In genomic region chr4:126261266-126261665, GRCm38 (mm10) we compare ENCODE assay signal across 8 mouse cellular contexts. TPM values are rescaled to one million over a fixed set of nuclear protein-coding genes. Genes with fewer than 3 reads are reported as not detected.
DNase-seq lines count a peak whose midpoint lies in the region; ATAC-seq and TF ChIP-seq lines count a peak whose summit lies in the region.

No protein-coding gene starts in this region.

- no peaks in the 10 kb centered on the region for H3K36me3 ChIP-seq in forebrain, embryonic 10.5 days (replicated peaks)
- no peaks in the 10 kb centered on the region for H3K36me3 ChIP-seq in forebrain, embryonic 13.5 days (ENCODE audit: poor library complexity, severe bottlenecking)
- H3K36me3 ChIP-seq in midbrain, embryonic 10.5 days: no peaks in the 10 kb centered on the region
- no peaks in the 10 kb centered on the region for H3K36me3 ChIP-seq in midbrain, embryonic 13.5 days
- H3K36me3 ChIP-seq in intestine, embryonic 16.5 days (ENCODE audit: control insufficient read depth, insufficient read depth, low read length): no peaks in the 10 kb centered on the region
- H3K36me3 ChIP-seq in small intestine, adult 2 months (ENCODE audit: control insufficient read depth, insufficient read depth, low read length): no peaks in the 10 kb centered on the region

- no peak for DNase-seq in forebrain, embryonic 10.5 days (ENCODE audit: extremely low spot score, low spot score)
- DNase-seq in midbrain, embryonic 10.5 days (ENCODE audit: low spot score): no peak
- no peak for DNase-seq in frontal cortex, postnatal 14 days (ENCODE audit: low spot score in 2 of 2)
- no peak for DNase-seq in thymus, postnatal 4 days

- no peak for ATAC-seq in forebrain, embryonic 13.5 days
- no peak for ATAC-seq in midbrain, embryonic 13.5 days
- ATAC-seq in intestine, embryonic 16.5 days: no peak

- H3K9me3 ChIP-seq in forebrain, embryonic 10.5 days: no peaks in the 10 kb centered on the region
- H3K9me3 ChIP-seq in forebrain, embryonic 13.5 days (replicated peaks): no peaks in the 10 kb centered on the region
- no peaks in the 10 kb centered on the region for H3K9me3 ChIP-seq in midbrain, embryonic 10.5 days (replicated peaks)
- H3K9me3 ChIP-seq in midbrain, embryonic 13.5 days: no peaks in the 10 kb centered on the region
- no peaks in the 10 kb centered on the region for H3K9me3 ChIP-seq in intestine, embryonic 16.5 days (ENCODE audit: control insufficient read depth, low read length)

- H3K4me1 ChIP-seq in forebrain, embryonic 10.5 days: peaks cover 64% of the 10 kb centered on the region
- peaks cover 45% of the 10 kb centered on the region for H3K4me1 ChIP-seq in forebrain, embryonic 13.5 days
- H3K4me1 ChIP-seq in midbrain, embryonic 10.5 days: peaks cover 61% of the 10 kb centered on the region
- H3K4me1 ChIP-seq in midbrain, embryonic 13.5 days (replicated peaks): peaks cover 54% of the 10 kb centered on the region
- peaks cover 46% of the 10 kb centered on the region for H3K4me1 ChIP-seq in intestine, embryonic 16.5 days (ENCODE audit: control insufficient read depth, insufficient read depth, low read length)
- peaks cover 15% of the 10 kb centered on the region for H3K4me1 ChIP-seq in small intestine, adult 2 months (ENCODE audit: control insufficient read depth, insufficient read depth, insufficient read length, low read length)

- no peak overlapping the region for H3K9ac ChIP-seq in forebrain, embryonic 13.5 days
- no peak overlapping the region for H3K9ac ChIP-seq in midbrain, embryonic 13.5 days (replicated peaks)
- H3K9ac ChIP-seq in intestine, embryonic 16.5 days (ENCODE audit: low read depth, low read length): peak overlapping the region; percentile 43; the same call in 1 of the 2 replicates

- H3K27me3 ChIP-seq in forebrain, embryonic 10.5 days (ENCODE audit: poor library complexity, severe bottlenecking): peaks cover 5% of the 10 kb centered on the region; the same call in 1 of the 2 replicates
- H3K27me3 ChIP-seq in forebrain, embryonic 13.5 days: peaks cover 3% of the 10 kb centered on the region; the same call in 1 of the 2 replicates
- H3K27me3 ChIP-seq in midbrain, embryonic 10.5 days (ENCODE audit: low read depth, poor library complexity, severe bottlenecking): no peaks in the 10 kb centered on the region
- no peaks in the 10 kb centered on the region for H3K27me3 ChIP-seq in midbrain, embryonic 13.5 days
- H3K27me3 ChIP-seq in intestine, embryonic 16.5 days (replicated peaks; ENCODE audit: control insufficient read depth, insufficient read depth, low read length): no peaks in the 10 kb centered on the region
- H3K27me3 ChIP-seq in small intestine, adult 2 months (ENCODE audit: control insufficient read depth, insufficient read depth, low read length): no peaks in the 10 kb centered on the region

- WGBS in forebrain, embryonic 10.5 days: 74% methylated on average over 6 of the region's 6 CpGs
- WGBS in forebrain, embryonic 13.5 days: 81% methylated on average over 6 of the region's 6 CpGs
- WGBS in midbrain, embryonic 10.5 days: 77% methylated on average over 6 of the region's 6 CpGs
- WGBS in midbrain, embryonic 13.5 days: 77% methylated on average over 6 of the region's 6 CpGs
- WGBS in intestine, embryonic 16.5 days: 77% methylated on average over 6 of the region's 6 CpGs
- 55% methylated on average over 6 of the region's 6 CpGs for WGBS in small intestine, adult 2 months

- TF ChIP-seq POLR2A in small intestine, adult 2 months (IDR thresholded peaks at IDR 0.05; ENCODE audit: low read depth, low read length): no peak

- peak overlapping the region; percentile 43; the same call in 1 of the 2 replicates for H3K4me3 ChIP-seq in forebrain, embryonic 10.5 days
- H3K4me3 ChIP-seq in forebrain, embryonic 13.5 days: no peak overlapping the region
- H3K4me3 ChIP-seq in midbrain, embryonic 10.5 days: no peak overlapping the region
- H3K4me3 ChIP-seq in midbrain, embryonic 13.5 days (replicated peaks): no peak overlapping the region
- no peak overlapping the region for H3K4me3 ChIP-seq in intestine, embryonic 16.5 days (ENCODE audit: low read length)
- no peak overlapping the region for H3K4me3 ChIP-seq in small intestine, adult 2 months (ENCODE audit: low read depth, low read length)

- H3K4me2 ChIP-seq in forebrain, embryonic 13.5 days: no peak overlapping the region
- H3K4me2 ChIP-seq in midbrain, embryonic 13.5 days (replicated peaks): no peak overlapping the region
- H3K4me2 ChIP-seq in intestine, embryonic 16.5 days (ENCODE audit: low read depth, low read length): peak overlapping the region; percentile 29

- H3K27ac ChIP-seq in forebrain, embryonic 10.5 days: peak overlapping the region; percentile 85
- H3K27ac ChIP-seq in forebrain, embryonic 13.5 days: no peak overlapping the region
- H3K27ac ChIP-seq in midbrain, embryonic 10.5 days (replicated peaks): peak overlapping the region; percentile 89
- no peak overlapping the region for H3K27ac ChIP-seq in midbrain, embryonic 13.5 days
- H3K27ac ChIP-seq in intestine, embryonic 16.5 days (ENCODE audit: low read length): peak overlapping the region; percentile 88
- H3K27ac ChIP-seq in small intestine, adult 2 months (ENCODE audit: insufficient read depth, low read depth, low read length): peak overlapping the region; percentile 81

- no peak for TF ChIP-seq CTCF in small intestine, adult 2 months (IDR thresholded peaks at IDR 0.05; ENCODE audit: extremely low read depth, insufficient read length, insufficient replicate concordance, low read depth, low read length)

RNA-seq across cellular contexts. Expression of gene Trappc3, which starts 0.9 kb away (rescaled TPM):
- 84.8 and 86.8 TPM in 2 replicates for polyA plus RNA-seq in forebrain, embryonic 10.5 days (2016; fragmentation: Nextera tagmentation; extraction: Ambion mirVana)
- polyA plus RNA-seq in forebrain, embryonic 13.5 days (2015; fragmentation: Nextera tagmentation; extraction: Ambion mirVana): 141 and 143 TPM in 2 replicates
- 85.2 and 94.4 TPM in 2 replicates for polyA plus RNA-seq in midbrain, embryonic 10.5 days (2016; fragmentation: Nextera tagmentation; extraction: Ambion mirVana)
- polyA plus RNA-seq in midbrain, embryonic 13.5 days (2015; fragmentation: Nextera tagmentation; extraction: Ambion mirVana): 149 and 154 TPM in 2 replicates
- polyA plus RNA-seq in intestine, embryonic 16.5 days (2015; fragmentation: Nextera tagmentation; extraction: Ambion mirVana): 105 and 107 TPM in 2 replicates
- 12.6 and 21.4 TPM in 2 replicates for polyA plus RNA-seq in small intestine, adult 2 months (2012; rRNA removed)

RNA-seq across cellular contexts. Expression of gene Map7d1, which starts 5.1 kb away (rescaled TPM):
- 45.6 and 47.1 TPM in 2 replicates for polyA plus RNA-seq in forebrain, embryonic 10.5 days (2016; fragmentation: Nextera tagmentation; extraction: Ambion mirVana)
- polyA plus RNA-seq in forebrain, embryonic 13.5 days (2015; fragmentation: Nextera tagmentation; extraction: Ambion mirVana): 53.5 and 58.2 TPM in 2 replicates
- 59.8 and 69.7 TPM in 2 replicates for polyA plus RNA-seq in midbrain, embryonic 10.5 days (2016; fragmentation: Nextera tagmentation; extraction: Ambion mirVana)
- polyA plus RNA-seq in midbrain, embryonic 13.5 days (2015; fragmentation: Nextera tagmentation; extraction: Ambion mirVana): 64.1 and 89.5 TPM in 2 replicates
- 13.1 and 16.7 TPM in 2 replicates for polyA plus RNA-seq in intestine, embryonic 16.5 days (2015; fragmentation: Nextera tagmentation; extraction: Ambion mirVana)
- polyA plus RNA-seq in small intestine, adult 2 months (2012; rRNA removed): 40.2 and 47.3 TPM in 2 replicates

RNA-seq across cellular contexts. Expression of gene Col8a2, which starts 25.3 kb away (rescaled TPM):
- polyA plus RNA-seq in forebrain, embryonic 10.5 days (2016; fragmentation: Nextera tagmentation; extraction: Ambion mirVana): 5.9 and 6.8 TPM in 2 replicates
- 0.96 and 1.4 TPM in 2 replicates for polyA plus RNA-seq in forebrain, embryonic 13.5 days (2015; fragmentation: Nextera tagmentation; extraction: Ambion mirVana)
- polyA plus RNA-seq in midbrain, embryonic 10.5 days (2016; fragmentation: Nextera tagmentation; extraction: Ambion mirVana): 2.8 and 6.5 TPM in 2 replicates
- polyA plus RNA-seq in midbrain, embryonic 13.5 days (2015; fragmentation: Nextera tagmentation; extraction: Ambion mirVana): 1.0 and 1.5 TPM in 2 replicates
- 3.5 and 4.5 TPM in 2 replicates for polyA plus RNA-seq in intestine, embryonic 16.5 days (2015; fragmentation: Nextera tagmentation; extraction: Ambion mirVana)
- polyA plus RNA-seq in small intestine, adult 2 months (2012; rRNA removed): 0.55 and 0.77 TPM in 2 replicates

RNA-seq across cellular contexts. Expression of gene Thrap3, which starts 58.7 kb away (rescaled TPM):
- polyA plus RNA-seq in forebrain, embryonic 10.5 days (2016; fragmentation: Nextera tagmentation; extraction: Ambion mirVana): 251 and 256 TPM in 2 replicates
- 194 and 202 TPM in 2 replicates for polyA plus RNA-seq in forebrain, embryonic 13.5 days (2015; fragmentation: Nextera tagmentation; extraction: Ambion mirVana)
- 244 and 256 TPM in 2 replicates for polyA plus RNA-seq in midbrain, embryonic 10.5 days (2016; fragmentation: Nextera tagmentation; extraction: Ambion mirVana)
- 174 and 180 TPM in 2 replicates for polyA plus RNA-seq in midbrain, embryonic 13.5 days (2015; fragmentation: Nextera tagmentation; extraction: Ambion mirVana)
- polyA plus RNA-seq in intestine, embryonic 16.5 days (2015; fragmentation: Nextera tagmentation; extraction: Ambion mirVana): 132 and 141 TPM in 2 replicates
- polyA plus RNA-seq in small intestine, adult 2 months (2012; rRNA removed): 10.0 and 22.1 TPM in 2 replicates

Comparison
In these comparisons a context has a peak if more than half of its experiments do, and no peak if none do; other contexts are left out.
1. H3K27ac ChIP-seq: peak in forebrain, embryonic 10.5 days (single experiment), midbrain, embryonic 10.5 days (single experiment), intestine, embryonic 16.5 days (single experiment) and small intestine, adult 2 months (single experiment); none in forebrain, embryonic 13.5 days (single experiment) and midbrain, embryonic 13.5 days (single experiment).